Mouse (Mus musculus) gastrocnemius, postnatal 10 days (tissue): ENCODE measurements at regions not wholly inside any gene's neighbourhood (a gene's known extent, or its start where the extent isn't known, plus 50 kb on each side); places are given as distances from the start of the nearest gene placed in this dataset.
"Not testable (repeated sequence)": the region's sequence is repeated elsewhere in the genome, so short reads cannot be mapped to it uniquely, and the experiment has no call there.

Experiments used
- DNase-seq: peaks from one replicate; pipeline ENCODE4 v3.0.0; 2021; ENCODE audit warnings: mixed read lengths

GRCm38 (mm10) chr7:111168546-111169233 is 85.9 kb upstream of the Eif4g2 start:
- DNase-seq, result not testable (repeated sequence)

- no peak for DNase-seq
Measured at GRCm38 (mm10) chr7:111164994-111165393, 82.2 kb upstream of the Eif4g2 start.

GRCm38 (mm10) chr7:111164276-111164675 is 81.4 kb upstream of the Eif4g2 start:
- DNase-seq, result no peak

DNA sequence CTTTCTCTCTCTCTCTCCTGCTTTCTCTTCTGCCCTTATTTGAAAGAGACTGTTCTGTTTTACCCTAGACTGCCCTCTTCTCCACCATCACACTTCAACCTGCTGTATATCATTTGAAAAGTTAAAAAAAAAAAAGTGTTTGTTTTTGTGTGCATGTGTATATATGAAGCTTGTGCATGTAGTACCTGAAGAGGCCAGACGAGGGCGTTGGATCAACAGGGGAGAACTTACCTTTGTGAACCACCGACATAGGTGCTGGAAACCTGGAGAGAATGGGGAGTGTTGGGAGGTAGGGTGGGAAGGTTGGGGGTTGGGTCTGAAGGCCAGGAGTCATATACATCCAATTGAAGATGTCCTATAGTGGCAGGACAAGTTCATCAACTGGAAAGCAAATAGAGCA is 81.0 kb upstream of the Eif4g2 start:
- DNase-seq, result no peak

GRCm38 (mm10) chr7:111163321-111163720 is 80.5 kb upstream of the Eif4g2 start:
- DNase-seq, result no peak

DNA sequence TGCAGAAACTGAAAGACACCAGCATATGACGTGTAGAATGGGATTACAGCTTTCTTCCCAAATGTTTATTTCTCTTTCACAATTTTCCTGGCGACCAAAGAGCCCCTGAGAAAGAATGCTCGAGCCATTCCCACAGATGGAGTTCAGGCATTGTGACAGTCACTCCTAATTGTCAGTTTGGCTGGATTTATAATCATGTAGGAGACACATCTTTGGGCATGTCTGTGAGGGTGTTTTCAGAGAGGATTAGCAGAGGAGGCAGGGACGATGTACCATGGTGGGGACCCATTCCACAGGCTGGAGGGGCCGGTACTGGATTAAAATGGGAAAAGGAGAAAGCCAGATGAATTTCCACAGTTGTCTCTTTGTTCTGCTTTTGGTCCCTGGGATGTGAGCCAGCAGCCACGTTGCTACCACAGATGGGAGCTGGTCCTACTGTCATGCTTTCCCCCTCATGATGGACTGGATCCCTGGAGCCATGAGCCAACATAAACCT is 76.0 kb upstream of the Eif4g2 start:
- DNase-seq, result peak; percentile 41

- no peak for DNase-seq
Measured at GRCm38 (mm10) chr7:111157754-111158325, 75.0 kb upstream of the Eif4g2 start.

GRCm38 (mm10) chr7:111157287-111157686 is 74.5 kb upstream of the Eif4g2 start:
- peak; percentile 86 for DNase-seq

GRCm38 (mm10) chr7:111156472-111157231 is 73.8 kb upstream of the Eif4g2 start:
- DNase-seq, result peak; percentile 45

- no peak for DNase-seq
Measured at GRCm38 (mm10) chr7:111155995-111156394, 73.2 kb upstream of the Eif4g2 start.

- no peak for DNase-seq
Measured at GRCm38 (mm10) chr7:111154217-111154616, 71.4 kb upstream of the Eif4g2 start.

- no peak for DNase-seq
Measured at GRCm38 (mm10) chr7:111150540-111150939, 67.7 kb upstream of the Eif4g2 start.

GRCm38 (mm10) chr7:111150115-111150514 is 67.3 kb upstream of the Eif4g2 start:
- no peak for DNase-seq

DNA sequence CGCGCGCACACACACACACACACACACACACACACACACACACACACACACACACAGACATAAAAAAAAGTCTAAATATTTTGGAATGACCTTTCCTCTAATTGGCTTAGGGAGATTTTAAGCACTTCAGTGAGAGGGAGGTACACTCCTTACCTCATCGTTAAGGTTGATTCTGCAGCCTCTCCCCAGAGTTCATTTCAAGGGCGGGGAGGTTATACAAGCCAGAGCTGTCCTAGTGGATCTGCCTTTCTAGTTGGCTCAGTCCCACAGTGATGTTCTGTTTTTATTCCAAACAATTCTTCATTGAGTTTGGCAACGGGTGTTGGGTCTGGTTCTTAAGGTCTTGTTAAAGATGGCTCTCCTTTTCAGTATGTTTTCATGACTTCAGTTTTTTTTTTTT is 64.8 kb upstream of the Eif4g2 start:
- no peak for DNase-seq

DNA sequence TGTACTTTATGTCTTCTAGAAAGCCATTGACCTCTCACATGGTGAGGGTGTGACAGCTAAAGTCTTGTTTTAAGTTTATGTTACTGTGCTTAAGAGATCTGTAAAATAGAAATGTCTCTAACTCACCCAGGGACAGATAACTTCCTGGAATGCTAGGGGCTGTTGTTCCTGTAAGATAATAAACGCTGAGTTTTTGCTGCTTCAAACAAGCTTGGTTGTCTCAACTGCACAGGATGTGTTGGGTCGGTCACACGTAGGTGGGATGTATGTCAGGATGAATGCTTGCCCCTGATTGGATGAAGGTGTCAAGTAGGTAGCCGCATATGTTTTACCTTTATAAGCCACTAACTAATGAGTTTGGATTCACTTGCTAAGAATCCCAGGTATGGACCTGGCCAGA is 63.8 kb upstream of the Eif4g2 start:
- DNase-seq, result no peak

- DNase-seq, result no peak
Measured at GRCm38 (mm10) chr7:111144216-111144615, 61.4 kb upstream of the Eif4g2 start.

DNA sequence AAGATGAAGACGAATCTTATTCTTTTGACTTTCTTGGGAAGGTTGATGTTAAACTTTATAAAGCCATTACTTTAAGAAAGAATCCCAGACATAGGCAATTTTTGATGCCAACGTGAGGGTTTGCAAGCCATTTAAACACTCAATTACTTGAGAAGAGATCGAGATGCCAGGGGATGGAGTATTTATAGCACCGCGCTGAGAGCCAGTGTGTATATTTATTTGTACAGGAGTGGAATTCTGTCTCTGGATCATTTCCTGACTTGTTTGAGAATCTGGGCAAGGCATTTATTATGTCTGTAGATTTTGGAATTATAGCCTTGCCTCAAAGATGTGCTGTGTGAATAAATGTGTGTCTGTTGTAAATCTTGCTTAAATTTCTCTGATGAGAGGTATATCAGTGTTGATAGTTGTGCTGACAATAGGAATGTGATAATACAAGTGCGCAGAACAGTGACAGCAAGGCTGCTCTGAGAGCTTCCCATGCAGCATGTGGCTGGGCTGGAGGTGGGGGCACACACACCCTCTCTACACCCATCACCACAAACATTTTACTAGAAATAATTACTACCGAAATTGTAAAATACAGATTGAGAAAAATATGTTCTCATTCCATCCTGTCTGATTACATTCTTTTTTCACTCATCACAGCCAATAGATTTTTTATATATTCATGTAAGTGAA is 58.6 kb upstream of the Eif4g2 start:
- no peak for DNase-seq

GRCm38 (mm10) chr7:111138038-111138437 is 55.2 kb upstream of the Eif4g2 start:
- no peak for DNase-seq

DNA sequence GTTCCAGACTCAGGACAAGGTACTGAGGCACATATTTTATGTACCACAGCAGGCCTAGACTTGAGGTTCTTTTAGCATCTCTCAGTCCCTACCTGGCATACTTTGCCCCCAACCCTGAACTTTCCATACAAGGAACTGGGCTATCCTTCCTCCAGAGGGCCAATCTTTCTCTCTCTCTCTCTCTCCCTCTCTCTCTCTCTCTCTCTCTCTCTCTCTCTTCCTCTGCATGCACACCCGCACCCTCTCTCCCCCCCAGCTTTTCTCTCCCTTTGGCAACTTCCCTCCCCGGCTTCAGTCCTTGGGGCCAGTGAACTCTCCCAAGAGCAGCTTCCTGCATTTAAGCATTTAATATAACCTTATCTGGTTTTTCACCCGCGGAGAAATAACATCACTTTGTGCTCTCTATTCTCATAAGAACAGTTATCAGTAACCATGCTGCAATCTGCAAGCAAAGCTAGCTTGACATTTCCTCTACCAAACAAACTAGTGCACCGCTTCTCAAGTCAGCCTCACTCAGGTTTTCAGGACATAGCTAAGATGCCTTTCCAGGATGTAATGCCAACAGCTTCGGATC is 53.3 kb upstream of the Eif4g2 start:
- no peak for DNase-seq

DNA sequence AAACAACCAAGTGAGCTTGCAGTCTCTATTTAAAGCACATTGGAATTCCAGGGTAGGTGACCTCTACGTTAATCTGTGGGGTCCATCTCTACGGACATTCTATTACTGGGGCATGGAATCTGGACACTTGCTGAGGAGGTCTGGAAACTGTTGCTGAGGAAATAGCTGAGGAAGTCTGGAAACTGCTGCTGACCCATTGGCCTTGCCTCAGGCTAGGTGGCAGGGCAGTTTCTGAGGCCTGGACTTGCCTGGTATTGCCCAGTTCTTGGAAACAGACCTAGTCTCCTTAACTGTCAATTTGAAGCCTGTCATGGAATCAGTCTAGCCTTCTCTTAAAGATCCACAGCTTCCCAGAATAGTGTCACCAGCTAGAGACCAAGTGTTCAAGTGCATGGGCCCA is 51.7 kb upstream of the Eif4g2 start:
- DNase-seq, result no peak
